Mouse (Mus musculus) intestine, embryonic 15.5 days (tissue): Measurements from ENCODE around the gene Zfp384. TPM values are rescaled to one million over a fixed set of nuclear protein-coding genes. Genes with fewer than 3 reads are reported as not detected.
"Not testable (repeated sequence)": the region's sequence is repeated elsewhere in the genome, so short reads cannot be mapped to it uniquely, and the experiment has no call there.

ENCODE experiments used
- ATAC-seq: fragments of 200-750 bp; cut with Nextera tagmentation; 2 replicates; pipeline ENCODE4 v1.8.0; 2017; ENCODE audit warnings: moderate TSS enrichment, moderate library complexity
- H3K27ac ChIP-seq: fragments of 300-500 bp; sonication (generic); 2 replicates; pipeline ENCODE4 v1.5.1; 2015; ENCODE audit warnings: mild to moderate bottlenecking, inconsistent platforms
- H3K27me3 ChIP-seq: fragments of 300-500 bp; sonication (generic); replicated peaks from 2 replicates; pipeline ENCODE4 v1.6.1; 2015; ENCODE audit warnings: inconsistent platforms
- H3K36me3 ChIP-seq: fragments of 300-500 bp; sonication (generic); 2 replicates; pipeline ENCODE4 v1.6.1; 2015; ENCODE audit warnings: inconsistent platforms
- H3K4me1 ChIP-seq: fragments of 300-500 bp; sonication (generic); replicated peaks from 2 replicates; pipeline ENCODE4 v1.6.1; 2015; ENCODE audit warnings: inconsistent platforms
- H3K4me2 ChIP-seq: fragments of 300-500 bp; sonication (generic); replicated peaks from 2 replicates; pipeline ENCODE4 v1.6.1; 2015; ENCODE audit warnings: mild to moderate bottlenecking, inconsistent platforms
- H3K4me3 ChIP-seq: fragments of 300-500 bp; sonication (generic); replicated peaks from 2 replicates; pipeline ENCODE4 v1.5.1; 2015; ENCODE audit warnings: inconsistent platforms
- H3K9ac ChIP-seq: fragments of 300-500 bp; sonication (generic); 2 replicates; pipeline ENCODE4 v1.6.1; 2015; ENCODE audit warnings: inconsistent platforms
- H3K9me3 ChIP-seq: fragments of 300-500 bp; sonication (generic); 2 replicates; pipeline ENCODE4 v1.6.1; 2016; ENCODE audit warnings: inconsistent platforms
- WGBS: fragments of 180-500 bp; shearing (Covaris S2); methylation state at CpG from one replicate; pipeline ENCODE4 v1.1.7; 2015; 5-methylcytosine and 5-hydroxymethylcytosine counted together
- polyA plus RNA-seq: library from polyadenylated mRNA; unstranded; fragments of >200 nt; fragmentation: Nextera tagmentation; extraction: Ambion mirVana; gene quantifications from 2 replicates; pipeline ENCODE4 v1.2.1, GENCODE M21; 2015

The Zfp384 gene
- polyA plus RNA-seq, 1 experiment from 2014 or later, result 13.4 TPM

- not testable (repeated sequence) for H3K4me1 ChIP-seq, ATAC-seq, H3K9ac ChIP-seq, H3K9me3 ChIP-seq, H3K4me2 ChIP-seq, H3K4me3 ChIP-seq, H3K27ac ChIP-seq, H3K27me3 ChIP-seq
- H3K36me3 ChIP-seq, result peaks cover 35% of the 10 kb centered on the region
- 39% methylated on average over 7 of the region's 9 CpGs for WGBS
Observed at GRCm38 (mm10) chr6:125030532-125030931, 21.6 kb downstream of the Zfp384 start.

- Histone ChIP-seq H3K36me3 (peaks cover 42% of the 10 kb centered on the region), H3K4me2 (no peak overlapping the region), H3K27me3 (no peaks in the 10 kb centered on the region), H3K9me3 (no peaks in the 10 kb centered on the region), H3K27ac (no peak overlapping the region), H3K4me3 (no peak overlapping the region), H3K9ac (no peak overlapping the region), H3K4me1 (no peaks in the 10 kb centered on the region)
- 87% methylated on average over 16 of the region's 16 CpGs for WGBS
- no peak for ATAC-seq
Observed at GRCm38 (mm10) chr6:125031604-125032003, 22.7 kb downstream of the Zfp384 start.

- H3K4me1 ChIP-seq, result no peaks in the 10 kb centered on the region
- 95% methylated on average over 4 of the region's 4 CpGs for WGBS
- no peak overlapping the region for H3K27ac ChIP-seq
- H3K4me3 ChIP-seq, result peak overlapping the region; percentile 29; the same call in 1 of the 2 replicates
- H3K9ac ChIP-seq, result no peak overlapping the region
- H3K9me3 ChIP-seq, result no peaks in the 10 kb centered on the region
- peak overlapping the region; percentile 52 for H3K4me2 ChIP-seq
- ATAC-seq, result no peak
- H3K36me3 ChIP-seq, result peaks cover 16% of the 10 kb centered on the region
- H3K27me3 ChIP-seq, result no peaks in the 10 kb centered on the region
Observed at GRCm38 (mm10) chr6:125038666-125039065, 29.7 kb downstream of the Zfp384 start.

GRCm38 (mm10) chr6:125039131-125039530, 30.2 kb downstream of the Zfp384 start:
- Histone ChIP-seq H3K36me3 (peaks cover 17% of the 10 kb centered on the region), H3K9me3 (no peaks in the 10 kb centered on the region), H3K4me2 (peak overlapping the region; percentile 52), H3K4me3 (peak overlapping the region; percentile 29), H3K9ac (no peak overlapping the region), H3K27me3 (no peaks in the 10 kb centered on the region), H3K4me1 (no peaks in the 10 kb centered on the region), H3K27ac (peak overlapping the region; percentile 65)
- ATAC-seq, result peak; percentile 22
- WGBS, result 4% methylated on average over 8 of the region's 8 CpGs

- Histone ChIP-seq H3K9ac (peak within 1 kb of the TSS; percentile 67), H3K27me3 (no peaks in the 10 kb centered on the region), H3K4me3 (peak within 1 kb of the TSS; percentile 68), H3K27ac (peak within 1 kb of the TSS; percentile 65), H3K9me3 (no peaks in the 10 kb centered on the region), H3K36me3 (peaks cover 22% of the 10 kb centered on the region), H3K4me2 (peak within 1 kb of the TSS; percentile 65), H3K4me1 (no peaks in the 10 kb centered on the region)
- WGBS, result under 1% methylated on average over 26 of the region's 26 CpGs
- ATAC-seq, result peak; percentile 98
Observed at GRCm38 (mm10) chr6:125039533-125040153, 30.7 kb downstream of the Zfp384 start, which contains the start of gene Ing4. TSS of gene Ing4 (plus strand) at chr6:125039760.

- Histone ChIP-seq H3K9me3 (no peaks in the 10 kb centered on the region), H3K27ac (peak overlapping the region; percentile 58), H3K4me2 (peak overlapping the region; percentile 65), H3K9ac (peak overlapping the region; percentile 67), H3K27me3 (no peaks in the 10 kb centered on the region), H3K36me3 (peaks cover 18% of the 10 kb centered on the region), H3K4me1 (no peaks in the 10 kb centered on the region), H3K4me3 (peak overlapping the region; percentile 68)
- WGBS, result 11% methylated on average over 7 of the region's 7 CpGs
- no peak for ATAC-seq
Observed at GRCm38 (mm10) chr6:125040221-125040620, 31.3 kb downstream of the Zfp384 start.

GRCm38 (mm10) chr6:125041047-125041446, 32.1 kb downstream of the Zfp384 start:
- Histone ChIP-seq H3K4me1 (no peaks in the 10 kb centered on the region), H3K4me2 (no peak overlapping the region), H3K36me3 (peaks cover 13% of the 10 kb centered on the region), H3K9ac (no peak overlapping the region), H3K4me3 (0 out of 2 replicates have a peak overlapping the region, but pooled peaks have one; percentile 68), H3K9me3 (no peaks in the 10 kb centered on the region), H3K27ac (no peak overlapping the region), H3K27me3 (no peaks in the 10 kb centered on the region)
- ATAC-seq, result no peak
- WGBS, result 72% methylated on average over 7 of the region's 7 CpGs

- Histone ChIP-seq H3K4me1 (no peaks in the 10 kb centered on the region), H3K27ac (no peak overlapping the region), H3K27me3 (no peaks in the 10 kb centered on the region), H3K9ac (no peak overlapping the region), H3K9me3 (no peaks in the 10 kb centered on the region), H3K4me3 (no peak overlapping the region), H3K36me3 (peaks cover 13% of the 10 kb centered on the region), H3K4me2 (no peak overlapping the region)
- WGBS, result 91% methylated on average over 7 of the region's 7 CpGs
- ATAC-seq, result no peak
Observed at GRCm38 (mm10) chr6:125042081-125042480, 33.1 kb downstream of the Zfp384 start.

GRCm38 (mm10) chr6:125046691-125047090, 37.7 kb downstream of the Zfp384 start:
- H3K27ac ChIP-seq, result no peak overlapping the region
- no peak overlapping the region for H3K4me2 ChIP-seq
- peak; percentile 44 for ATAC-seq
- no peaks in the 10 kb centered on the region for H3K4me1 ChIP-seq
- WGBS, result 29% methylated on average over 5 of the region's 5 CpGs
- H3K9ac ChIP-seq, result no peak overlapping the region
- H3K27me3 ChIP-seq, result no peaks in the 10 kb centered on the region
- no peaks in the 10 kb centered on the region for H3K9me3 ChIP-seq
- H3K4me3 ChIP-seq, result no peak overlapping the region
- peaks cover 40% of the 10 kb centered on the region for H3K36me3 ChIP-seq

- Histone ChIP-seq H3K36me3 (peaks cover 39% of the 10 kb centered on the region), H3K27ac (no peak within 1 kb of the TSS), H3K4me1 (no peaks in the 10 kb centered on the region), H3K4me3 (no peak within 1 kb of the TSS), H3K9me3 (no peaks in the 10 kb centered on the region), H3K4me2 (no peak within 1 kb of the TSS), H3K27me3 (no peaks in the 10 kb centered on the region), H3K9ac (no peak within 1 kb of the TSS)
- WGBS, result 36% methylated on average over 20 of the region's 20 CpGs
- peak; percentile 57 for ATAC-seq
Observed at GRCm38 (mm10) chr6:125049678-125050077, 40.7 kb downstream of the Zfp384 start, which contains the start of gene Acrbp. TSS of gene Acrbp (plus strand) at chr6:125049689.

- Histone ChIP-seq H3K9me3 (no peaks in the 10 kb centered on the region), H3K4me3 (no peak overlapping the region), H3K36me3 (peaks cover 36% of the 10 kb centered on the region), H3K4me1 (no peaks in the 10 kb centered on the region), H3K27me3 (no peaks in the 10 kb centered on the region), H3K4me2 (no peak overlapping the region), H3K27ac (no peak overlapping the region), H3K9ac (no peak overlapping the region)
- no peak for ATAC-seq
- WGBS, result 62% methylated on average over 5 of the region's 5 CpGs
Observed at GRCm38 (mm10) chr6:125051237-125051636, 42.3 kb downstream of the Zfp384 start.

- no peak for ATAC-seq
- H3K27me3 ChIP-seq, result no peaks in the 10 kb centered on the region
- H3K4me1 ChIP-seq, result peaks cover 6% of the 10 kb centered on the region
- no peak overlapping the region for H3K27ac ChIP-seq
- no peak overlapping the region for H3K4me3 ChIP-seq
- H3K4me2 ChIP-seq, result no peak overlapping the region
- 32% methylated on average over 6 of the region's 6 CpGs for WGBS
- no peaks in the 10 kb centered on the region for H3K9me3 ChIP-seq
- no peak overlapping the region for H3K9ac ChIP-seq
- no peaks in the 10 kb centered on the region for H3K36me3 ChIP-seq
Observed at GRCm38 (mm10) chr6:125061493-125061892, 52.5 kb downstream of the Zfp384 start.

- 78% methylated on average over 5 of the region's 5 CpGs for WGBS
- ATAC-seq, result no peak
- H3K9me3 ChIP-seq, result no peaks in the 10 kb centered on the region
- no peak overlapping the region for H3K4me2 ChIP-seq
- no peak overlapping the region for H3K27ac ChIP-seq
- H3K4me3 ChIP-seq, result no peak overlapping the region
- H3K9ac ChIP-seq, result no peak overlapping the region
- no peaks in the 10 kb centered on the region for H3K36me3 ChIP-seq
- H3K27me3 ChIP-seq, result no peaks in the 10 kb centered on the region
- H3K4me1 ChIP-seq, result peaks cover 6% of the 10 kb centered on the region
Observed at GRCm38 (mm10) chr6:125062511-125062910, 53.6 kb downstream of the Zfp384 start.
